Mouse (Mus musculus) liver, adult 2 months (tissue): ENCODE data around the gene Nr1h2. TPM values are rescaled to one million over a fixed set of nuclear protein-coding genes. Genes with fewer than 3 reads are reported as not detected.

Source experiments
- DNase-seq: peaks from one replicate; pipeline ENCODE4 v3.0.0-alpha.2; 2011; ENCODE audit warnings: low read depth, low spot score; ENCODE audit errors: extremely low read depth
- H3K27ac ChIP-seq: fragments of 200-500 bp; replicated peaks from 2 replicates; pipeline ENCODE4 v1.5.1; 2012; ENCODE audit warnings: low read depth, mild to moderate bottlenecking, control low read depth, inconsistent platforms, low read length; ENCODE audit not compliant: insufficient read depth
- H3K27me3 ChIP-seq: fragments of 200-500 bp; 2 replicates; pipeline ENCODE4 v1.6.1; 2012; ENCODE audit warnings: mild to moderate bottlenecking, moderate library complexity, low read length, inconsistent platforms; ENCODE audit not compliant: control insufficient read depth, insufficient read depth
- H3K36me3 ChIP-seq: fragments of 200-500 bp; 2 replicates; pipeline ENCODE4 v1.6.1; 2012; ENCODE audit warnings: low read length, inconsistent platforms; ENCODE audit not compliant: control insufficient read depth, insufficient read depth
- H3K4me1 ChIP-seq: fragments of 200-500 bp; 2 replicates; pipeline ENCODE4 v1.6.1; 2011; ENCODE audit warnings: low read length; ENCODE audit not compliant: control insufficient read depth, insufficient read depth
- H3K4me3 ChIP-seq: fragments of 200-500 bp; 2 replicates; pipeline ENCODE4 v1.5.1; 2011; ENCODE audit warnings: low read depth, mild to moderate bottlenecking, control low read depth, low read length, moderate library complexity; ENCODE audit not compliant: insufficient read depth
- H3K79me2 ChIP-seq: fragments of 200-500 bp; 2 replicates; pipeline ENCODE4 v1.6.1; 2012; ENCODE audit warnings: inconsistent platforms, mild to moderate bottlenecking, low read length, moderate library complexity; ENCODE audit not compliant: control insufficient read depth, insufficient read depth
- H3K9ac ChIP-seq: fragments of 200-500 bp; 2 replicates; pipeline ENCODE4 v1.6.1; 2012; ENCODE audit warnings: low read depth, mild to moderate bottlenecking, control low read depth, inconsistent platforms, low read length
- CTCF ChIP-seq: fragments of 200-500 bp; IDR thresholded peaks from 2 replicates; pipeline ENCODE4 v1.5.1; 2011; ENCODE audit warnings: low read depth, low read length, control low read depth
- POLR2A ChIP-seq: fragments of 200-500 bp; IDR thresholded peaks from 2 replicates; pipeline ENCODE4 v1.6.1; 2011; ENCODE audit warnings: low read length, control low read depth; ENCODE audit not compliant: insufficient read depth; ENCODE audit errors: extremely low read depth
- WGBS: fragments of 180-500 bp; shearing (Covaris S2); methylation state at CpG from one replicate; pipeline ENCODE4 v1.1.7; 2018; 5-methylcytosine and 5-hydroxymethylcytosine counted together
- polyA plus RNA-seq: library from polyadenylated mRNA; depleted of rRNA; stranded (reverse); fragments of >200 nt; gene quantifications from 2 replicates; pipeline ENCODE4 v1.2.3, GENCODE M21; 2012
- total RNA-seq: library from RNA; depleted of rRNA; stranded (reverse); fragments of >200 nt; gene quantifications from 2 replicates; pipeline ENCODE4 v1.2.3, GENCODE M21; 2014

Gene Nr1h2
- total and polyA plus RNA-seq, 2 experiments, result 21.6 to 80.3 TPM

DNA sequence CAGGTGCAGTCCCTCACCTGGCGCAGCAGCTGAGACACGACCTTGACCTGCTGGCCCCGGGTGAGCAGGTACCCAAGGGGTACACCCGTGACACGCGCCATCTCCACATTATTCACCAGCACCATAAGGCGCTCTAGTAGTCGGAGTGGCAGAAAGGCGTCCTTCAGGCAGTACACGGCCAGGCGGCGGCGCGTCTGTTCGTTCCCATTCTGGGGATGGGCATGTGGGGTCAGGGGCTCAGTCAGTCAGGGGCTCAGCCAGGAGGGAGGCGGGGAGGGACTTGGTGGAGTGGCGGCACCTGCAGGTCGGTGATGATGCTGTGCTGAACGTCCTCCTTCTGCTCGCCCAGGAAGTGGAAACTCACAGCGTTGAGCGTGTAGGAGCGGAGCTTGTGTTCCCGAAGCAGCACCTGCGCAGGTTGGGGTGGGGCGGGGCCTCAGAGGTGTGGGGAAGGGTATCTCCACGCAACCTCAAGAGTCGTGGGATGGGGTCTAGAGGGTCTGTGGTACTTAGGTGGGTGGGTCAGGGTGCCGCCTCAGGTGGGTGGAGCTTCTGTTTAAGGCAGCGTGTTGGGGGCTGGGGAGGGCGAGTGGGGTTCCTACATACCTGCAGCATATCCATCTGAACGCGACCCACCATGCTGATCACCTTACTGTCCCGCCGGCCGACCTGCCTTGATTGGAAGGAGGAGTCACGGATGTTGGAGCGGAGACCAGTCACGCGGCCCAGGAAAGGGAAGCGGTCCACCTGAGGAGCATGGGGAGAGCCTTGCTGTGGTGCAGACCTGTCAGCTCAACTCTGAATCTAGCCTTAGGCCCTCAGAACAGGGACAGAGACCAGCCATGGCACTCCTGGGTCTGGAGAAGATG lies 14.8 kb downstream of the Nr1h2 start:
- Histone ChIP-seq H3K27me3 (no peaks in the 10 kb centered on the region), H3K27ac (no peak overlapping the region), H3K79me2 (no peaks in the 10 kb centered on the region), H3K4me1 (no peaks in the 10 kb centered on the region), H3K9ac (no peak overlapping the region), H3K4me3 (no peak overlapping the region), H3K36me3 (no peaks in the 10 kb centered on the region)
- no peak for TF ChIP-seq POLR2A
- no peak for TF ChIP-seq CTCF
- no peak for DNase-seq
- 95% methylated on average over 41 of the region's 41 CpGs for WGBS

GRCm38 (mm10) chr7:44537496-44537895 lies 16.3 kb downstream of the Nr1h2 start:
- DNase-seq, result no peak
- Histone ChIP-seq H3K79me2 (no peaks in the 10 kb centered on the region), H3K27me3 (no peaks in the 10 kb centered on the region), H3K27ac (no peak overlapping the region), H3K4me1 (no peaks in the 10 kb centered on the region), H3K4me3 (no peak overlapping the region), H3K36me3 (no peaks in the 10 kb centered on the region), H3K9ac (no peak overlapping the region)
- TF ChIP-seq CTCF, result no peak
- TF ChIP-seq POLR2A, result no peak
- 95% methylated on average over 13 of the region's 13 CpGs for WGBS

- WGBS, result 86% methylated on average over 7 of the region's 7 CpGs
- TF ChIP-seq POLR2A, result no peak
- no peak for TF ChIP-seq CTCF
- Histone ChIP-seq H3K79me2 (no peaks in the 10 kb centered on the region), H3K27ac (no peak overlapping the region), H3K36me3 (no peaks in the 10 kb centered on the region), H3K4me3 (no peak overlapping the region), H3K27me3 (no peaks in the 10 kb centered on the region), H3K9ac (no peak overlapping the region), H3K4me1 (no peaks in the 10 kb centered on the region)
- no peak for DNase-seq
These were observed 16.7 kb downstream of the Nr1h2 start for GRCm38 (mm10) chr7:44537009-44537408.

- no peak overlapping the region for H3K4me3 ChIP-seq
- TF ChIP-seq POLR2A (no peak), CTCF (no peak)
- H3K9ac ChIP-seq, result no peak overlapping the region
- H3K79me2 ChIP-seq, result no peaks in the 10 kb centered on the region
- DNase-seq, result no peak
- WGBS, result 66% methylated on average over 6 of the region's 6 CpGs
- no peaks in the 10 kb centered on the region for H3K27me3 ChIP-seq
- H3K27ac ChIP-seq, result no peak overlapping the region
- no peaks in the 10 kb centered on the region for H3K36me3 ChIP-seq
- H3K4me1 ChIP-seq, result no peaks in the 10 kb centered on the region
These were observed 17.2 kb downstream of the Nr1h2 start for GRCm38 (mm10) chr7:44536590-44536968.

DNA sequence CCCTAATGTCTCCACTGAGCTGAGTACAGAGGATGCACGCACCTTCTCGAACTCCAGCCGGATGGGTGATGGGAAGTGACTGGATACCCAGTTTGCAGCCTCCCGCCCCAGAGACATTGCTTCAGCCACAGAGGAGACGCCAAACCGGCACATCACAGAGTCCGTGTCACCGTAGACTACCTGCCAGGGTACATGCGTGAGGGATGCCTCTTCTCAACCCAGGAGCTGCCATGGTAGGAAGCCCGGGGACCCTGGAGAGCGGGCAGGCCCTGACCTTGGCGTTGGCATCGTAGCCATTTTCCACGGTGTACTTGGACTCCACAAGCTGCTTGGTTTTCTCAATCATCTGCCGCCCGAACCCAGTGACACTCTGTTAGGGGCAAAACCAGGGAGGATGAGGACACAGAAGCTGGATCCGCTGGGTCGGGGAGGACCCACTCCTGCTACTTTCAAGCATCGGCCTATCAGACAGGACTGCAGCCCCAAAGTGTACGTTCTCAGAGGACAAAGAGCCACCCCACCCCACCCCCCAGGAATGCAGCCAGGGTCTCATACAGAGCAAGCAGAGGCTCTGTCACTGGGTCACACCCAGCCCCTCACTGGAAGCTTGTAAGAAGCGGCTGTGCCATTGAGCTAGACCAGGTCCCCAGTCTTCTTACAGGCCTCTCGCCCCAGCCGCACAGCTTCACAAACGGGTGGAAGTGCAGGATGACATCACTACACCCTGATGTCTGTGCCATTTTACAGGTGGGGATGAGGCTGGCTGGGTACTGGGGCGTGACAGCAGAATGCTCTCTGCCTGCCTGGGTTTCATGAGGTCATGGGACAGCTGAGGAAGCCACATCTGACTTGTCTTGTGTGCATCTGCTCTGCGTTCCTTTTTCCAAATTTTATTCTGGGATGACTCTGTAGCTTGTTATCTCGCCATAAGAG lies 17.8 kb downstream of the Nr1h2 start:
- DNase-seq, result no peak
- Histone ChIP-seq H3K27ac (no peak overlapping the region), H3K9ac (no peak overlapping the region), H3K4me1 (no peaks in the 10 kb centered on the region), H3K79me2 (no peaks in the 10 kb centered on the region), H3K27me3 (no peaks in the 10 kb centered on the region), H3K4me3 (no peak overlapping the region), H3K36me3 (no peaks in the 10 kb centered on the region)
- TF ChIP-seq POLR2A, result no peak
- no peak for TF ChIP-seq CTCF
- WGBS, result 95% methylated on average over 27 of the region's 27 CpGs
